Mouse (Mus musculus) limb, embryonic 15.5 days (tissue): ENCODE results near the gene Gramd4. TPM values are rescaled to one million over a fixed set of nuclear protein-coding genes. Genes with fewer than 3 reads are reported as not detected.
A peak's percentile ranks its signal among the peaks of the same experiment; 100 is the strongest.
"Not testable (repeated sequence)": the region's sequence is repeated elsewhere in the genome, so short reads cannot be mapped to it uniquely, and the experiment has no call there.

Source experiments
- ATAC-seq: fragments of 200-750 bp; cut with Nextera tagmentation; 2 replicates; pipeline ENCODE4 v1.8.0; 2017; ENCODE audit warnings: low read depth, moderate TSS enrichment; ENCODE audit not compliant: insufficient number of reproducible peaks, low FRiP score, low TSS enrichment
- H3K27ac ChIP-seq: fragments of 300-500 bp; sonication (generic); 2 replicates; pipeline ENCODE4 v1.5.1; 2015; ENCODE audit warnings: moderate library complexity, mild to moderate bottlenecking, inconsistent platforms
- H3K27me3 ChIP-seq: fragments of 300-500 bp; sonication (generic); 2 replicates; pipeline ENCODE4 v1.6.1; 2015; ENCODE audit warnings: inconsistent platforms
- H3K36me3 ChIP-seq: fragments of 300-500 bp; sonication (generic); 2 replicates; pipeline ENCODE4 v1.6.1; 2015; ENCODE audit warnings: inconsistent platforms
- H3K4me1 ChIP-seq: fragments of 300-500 bp; sonication (generic); 2 replicates; pipeline ENCODE4 v1.6.1; 2015; ENCODE audit warnings: inconsistent platforms
- H3K4me2 ChIP-seq: fragments of 300-500 bp; sonication (generic); 2 replicates; pipeline ENCODE4 v1.6.1; 2015; ENCODE audit warnings: mild to moderate bottlenecking, inconsistent platforms
- H3K4me3 ChIP-seq: fragments of 300-500 bp; sonication (generic); 2 replicates; pipeline ENCODE4 v1.5.1; 2015; ENCODE audit warnings: mild to moderate bottlenecking, inconsistent platforms
- H3K9ac ChIP-seq: fragments of 300-500 bp; sonication (generic); 2 replicates; pipeline ENCODE4 v1.6.1; 2015; ENCODE audit warnings: inconsistent platforms
- H3K9me3 ChIP-seq: fragments of 300-500 bp; sonication (generic); 2 replicates; pipeline ENCODE4 v1.6.1; 2016; ENCODE audit warnings: inconsistent platforms
- WGBS: fragments of 180-500 bp; shearing (Covaris S2); methylation state at CpG from one replicate; pipeline ENCODE4 v1.1.7; 2015; 5-methylcytosine and 5-hydroxymethylcytosine counted together
- polyA plus RNA-seq: library from polyadenylated mRNA; unstranded; fragments of >200 nt; fragmentation: Nextera tagmentation; extraction: Ambion mirVana; gene quantifications from 2 replicates; pipeline ENCODE4 v1.2.1, GENCODE M21; 2015

The Gramd4 gene
- polyA plus RNA-seq, 1 experiment from 2014 or later, result 22.0 TPM

DNA sequence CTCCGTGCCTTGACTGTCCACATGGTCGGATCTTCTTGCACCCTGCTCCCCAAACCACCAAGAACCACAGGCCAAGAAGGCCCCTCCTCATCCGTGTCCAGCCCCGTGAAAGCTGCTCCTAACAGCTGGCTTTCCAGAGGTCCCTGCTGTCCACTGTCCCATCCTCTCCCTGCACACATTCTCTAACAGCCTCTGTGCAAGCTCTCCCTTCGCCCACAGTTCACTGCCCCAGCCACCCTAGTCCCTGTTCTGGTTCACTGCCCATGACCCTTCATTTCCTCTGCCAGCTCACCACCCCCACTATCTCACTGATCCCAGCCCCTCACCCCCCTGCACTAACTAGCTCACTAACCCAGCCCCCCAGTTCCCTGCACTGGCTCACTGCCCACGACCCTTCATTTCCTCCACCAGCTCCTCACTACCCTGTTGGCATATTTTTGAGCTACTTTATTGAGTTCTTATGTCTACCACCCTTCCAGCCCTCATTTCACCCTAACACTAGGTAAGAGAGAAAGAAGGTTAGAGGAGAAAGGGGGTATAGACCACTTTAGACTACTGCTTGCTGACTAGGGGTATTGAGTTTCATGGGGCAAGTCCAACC is 5.5 kb upstream of the Gramd4 start:
- Histone ChIP-seq H3K27me3 (no peaks in the 10 kb centered on the region), H3K27ac (no peak overlapping the region), H3K9ac (no peak overlapping the region), H3K9me3 (no peaks in the 10 kb centered on the region), H3K36me3 (no peaks in the 10 kb centered on the region), H3K4me1 (peaks cover 6% of the 10 kb centered on the region), H3K4me2 (no peak overlapping the region), H3K4me3 (no peak overlapping the region)
- 65% methylated on average over 6 of the region's 6 CpGs for WGBS
- ATAC-seq, result no peak

DNA sequence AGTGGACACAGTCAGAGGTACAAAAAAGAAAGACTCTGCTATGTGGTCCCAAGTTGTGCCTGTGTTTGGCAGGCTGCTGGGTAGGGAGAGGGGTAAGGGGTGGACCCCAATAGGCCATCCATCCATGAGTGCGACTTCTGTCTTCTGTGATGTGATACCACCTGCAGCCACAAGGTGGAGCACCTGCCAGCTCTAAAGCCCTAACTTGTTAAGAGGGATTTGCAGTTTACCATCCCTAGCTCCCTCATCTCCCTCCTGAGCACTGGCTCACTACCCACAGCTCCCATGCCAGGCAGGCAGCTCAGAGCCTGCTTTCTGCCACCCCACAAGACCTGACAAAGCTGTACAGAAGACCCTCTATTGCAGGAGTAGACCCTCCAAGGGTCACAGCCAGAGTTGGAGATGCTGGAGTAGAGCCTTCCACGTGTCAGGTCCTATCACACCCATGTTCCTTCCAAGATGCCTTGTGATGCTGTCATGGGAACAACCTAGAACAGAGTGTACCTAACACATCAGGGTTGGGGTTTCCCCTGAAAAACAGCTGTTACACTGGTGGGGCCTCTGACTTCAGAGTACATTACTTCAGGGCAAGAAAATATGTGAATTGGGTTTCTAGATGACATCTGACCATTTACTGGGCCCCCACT is 3.5 kb upstream of the Gramd4 start:
- Histone ChIP-seq H3K27ac (no peak overlapping the region), H3K27me3 (no peaks in the 10 kb centered on the region), H3K36me3 (no peaks in the 10 kb centered on the region), H3K4me2 (no peak overlapping the region), H3K9me3 (no peaks in the 10 kb centered on the region), H3K4me1 (peaks cover 18% of the 10 kb centered on the region), H3K9ac (no peak overlapping the region), H3K4me3 (no peak overlapping the region)
- ATAC-seq, result no peak
- 48% methylated on average over 2 of the region's 2 CpGs for WGBS

DNA sequence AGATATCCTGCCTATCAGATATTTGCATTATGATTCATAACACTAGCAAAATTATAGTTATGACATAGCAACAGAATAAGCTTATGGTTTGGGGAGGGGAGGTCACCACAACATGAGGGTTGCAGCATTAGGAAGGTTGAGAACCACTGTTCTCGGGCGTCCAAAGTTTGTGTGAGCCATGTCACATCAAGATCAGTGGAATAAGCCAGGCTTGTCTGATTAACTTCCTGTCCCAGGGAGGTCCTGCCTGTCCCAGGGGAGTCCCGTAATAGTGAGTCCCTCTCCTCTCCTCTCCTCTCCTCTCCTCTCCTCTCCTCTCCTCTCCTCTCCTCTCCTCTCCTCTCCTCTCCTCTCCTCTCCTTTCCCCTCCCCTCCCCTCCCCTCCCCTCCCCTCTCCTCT is 2.6 kb upstream of the Gramd4 start:
- not testable (repeated sequence) for H3K9me3 ChIP-seq, H3K27ac ChIP-seq, H3K4me3 ChIP-seq, H3K36me3 ChIP-seq, H3K27me3 ChIP-seq, H3K9ac ChIP-seq, H3K4me2 ChIP-seq, ATAC-seq
- H3K4me1 ChIP-seq, result peaks cover 27% of the 10 kb centered on the region
- 74% methylated on average over 3 of the region's 3 CpGs for WGBS

DNA sequence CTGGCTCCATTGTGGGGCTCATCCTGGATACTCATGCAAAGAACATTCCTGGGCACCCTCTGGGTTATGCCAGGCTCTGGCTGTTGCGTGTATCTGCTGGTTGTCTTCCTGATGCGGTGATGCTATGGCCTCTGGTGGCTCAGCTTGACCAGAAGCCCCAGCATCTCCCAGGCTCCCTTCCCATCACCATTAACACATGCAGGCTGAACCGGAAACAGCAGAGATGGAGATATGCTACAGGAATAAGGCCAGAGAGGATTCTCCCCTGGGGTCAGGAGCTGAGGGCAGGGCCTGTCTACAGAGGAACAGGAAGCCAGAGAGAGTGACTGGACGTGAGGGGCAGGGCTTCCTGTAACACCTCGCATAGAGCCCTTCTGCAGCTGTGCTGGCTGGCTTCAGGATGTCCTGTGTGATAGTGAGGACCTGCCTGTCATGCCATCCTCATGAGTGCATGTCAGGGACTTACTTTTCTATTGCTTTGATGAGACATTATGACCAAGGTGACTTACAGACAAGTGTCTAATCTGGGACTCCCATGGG is 1.2 kb upstream of the Gramd4 start:
- no peak for ATAC-seq
- no peaks in the 10 kb centered on the region for H3K27me3 ChIP-seq
- H3K9me3 ChIP-seq, result no peaks in the 10 kb centered on the region
- 80% methylated on average over 5 of the region's 5 CpGs for WGBS
- H3K4me3 ChIP-seq, result no peak overlapping the region
- H3K4me1 ChIP-seq, result peaks cover 41% of the 10 kb centered on the region
- H3K4me2 ChIP-seq, result no peak overlapping the region
- no peak overlapping the region for H3K27ac ChIP-seq
- no peak overlapping the region for H3K9ac ChIP-seq
- H3K36me3 ChIP-seq, result no peaks in the 10 kb centered on the region

DNA sequence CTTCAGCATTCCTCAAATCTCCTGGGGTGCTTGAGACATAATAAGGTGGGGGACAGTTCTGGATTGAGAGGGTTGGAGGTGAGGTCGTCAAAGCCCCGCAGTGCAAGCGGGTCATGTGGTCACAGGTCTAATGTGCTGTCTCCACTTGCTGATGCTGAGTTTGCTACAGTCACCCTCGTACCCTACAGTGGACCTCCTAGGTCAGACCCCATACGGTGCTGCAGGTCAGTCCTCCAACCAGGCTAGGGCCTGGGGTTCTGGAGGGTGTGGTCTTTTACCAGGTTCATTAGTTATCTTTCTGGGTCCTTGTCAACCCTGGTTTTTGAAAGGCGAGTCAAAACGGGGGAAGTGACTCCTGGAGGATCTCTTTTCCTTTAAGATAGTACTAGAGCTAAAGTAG is 413 bp downstream of the Gramd4 start:
- ATAC-seq, result no peak
- WGBS, result 7% methylated on average over 7 of the region's 7 CpGs

DNA sequence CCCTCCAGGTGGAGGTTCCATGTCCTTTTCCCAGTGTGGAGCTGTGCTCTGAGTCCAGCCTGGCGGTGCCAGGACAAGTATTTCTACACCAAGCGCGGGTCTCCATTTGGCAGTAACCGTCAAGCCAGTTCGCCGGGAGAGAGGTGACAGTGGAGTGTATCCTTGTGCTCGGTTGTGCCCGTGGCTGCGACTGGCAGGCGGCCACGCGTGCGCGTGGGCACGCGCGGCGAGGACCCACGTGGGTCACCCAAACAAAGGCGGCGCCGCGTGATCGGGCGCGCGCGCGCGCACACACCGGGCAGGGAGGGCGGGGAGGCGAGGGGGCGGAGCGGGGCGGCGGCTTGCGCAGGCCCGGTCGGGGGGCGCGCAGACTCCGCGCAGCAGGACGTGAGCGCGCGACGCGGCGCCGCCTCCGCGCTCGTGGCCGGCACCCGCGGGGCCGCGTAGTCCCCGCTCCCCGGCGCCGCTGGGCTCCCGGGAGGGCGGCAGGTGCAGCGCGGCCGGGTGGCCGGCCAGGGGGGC is 960 bp downstream of the Gramd4 start:
- Histone ChIP-seq H3K4me2 (peak overlapping the region; percentile 83), H3K9ac (peak overlapping the region; percentile 91), H3K36me3 (no peaks in the 10 kb centered on the region), H3K9me3 (no peaks in the 10 kb centered on the region), H3K27me3 (no peaks in the 10 kb centered on the region), H3K4me1 (peaks cover 43% of the 10 kb centered on the region), H3K4me3 (peak overlapping the region; percentile 84), H3K27ac (peak overlapping the region; percentile 77)
- WGBS, result under 1% methylated on average over 23 of the region's 70 CpGs
- peak; percentile 78 for ATAC-seq

More for the DNA sequence above, 413 bp downstream of the Gramd4 start:
- Histone ChIP-seq H3K4me3 (peak overlapping the region; percentile 84), H3K4me2 (peak overlapping the region; percentile 83), H3K27me3 (no peaks in the 10 kb centered on the region), H3K4me1 (peaks cover 43% of the 10 kb centered on the region), H3K27ac (peak overlapping the region; percentile 61), H3K9me3 (no peaks in the 10 kb centered on the region), H3K9ac (peak overlapping the region; percentile 91), H3K36me3 (no peaks in the 10 kb centered on the region)

DNA sequence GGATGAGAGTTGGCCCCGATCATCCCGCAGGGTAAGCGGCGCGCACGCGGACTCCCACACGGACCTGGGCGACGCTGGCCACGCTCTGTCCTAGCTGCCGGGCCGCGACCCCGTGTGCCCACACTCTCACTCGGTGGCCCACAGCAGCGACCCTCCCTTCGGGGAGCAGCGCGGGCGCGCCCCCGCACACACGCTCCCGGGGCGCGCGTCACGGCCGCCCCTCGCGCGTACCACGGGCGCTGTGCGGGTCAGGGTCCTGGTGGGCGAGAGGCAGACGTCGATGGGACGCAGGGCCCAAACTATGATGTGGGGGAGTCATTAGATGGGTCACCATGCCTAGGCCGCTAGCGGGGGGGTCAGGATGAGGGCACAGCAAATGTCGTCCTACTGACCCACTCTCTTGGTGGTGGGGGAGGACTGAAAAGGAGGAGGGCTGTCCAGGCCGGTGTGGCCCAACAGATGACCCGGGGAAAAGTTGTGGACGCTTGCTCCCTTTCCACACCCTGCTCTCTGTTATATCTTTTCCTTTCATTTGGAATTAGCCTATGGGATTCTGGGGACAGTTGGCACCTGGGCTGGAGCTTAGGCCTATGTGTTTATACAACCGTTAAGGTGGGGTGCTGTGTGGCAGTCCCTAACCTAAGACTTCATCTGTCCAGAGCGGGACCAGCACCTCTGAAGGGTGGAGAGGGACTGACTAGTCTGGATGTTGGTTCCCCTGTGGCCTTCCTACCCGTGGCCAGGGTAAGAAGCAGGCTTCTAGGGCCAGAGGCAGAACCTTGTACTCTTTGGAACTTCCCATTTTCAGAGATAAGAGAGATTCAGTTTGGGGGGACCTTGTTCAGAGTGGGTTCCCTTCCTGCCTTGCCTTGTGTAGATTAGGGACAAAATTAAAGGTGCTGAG is 1.7 kb downstream of the Gramd4 start:
- Histone ChIP-seq H3K9ac (peak overlapping the region; percentile 91), H3K4me3 (peak overlapping the region; percentile 84), H3K27ac (peak overlapping the region; percentile 77), H3K9me3 (no peaks in the 10 kb centered on the region), H3K4me1 (peaks cover 43% of the 10 kb centered on the region), H3K27me3 (no peaks in the 10 kb centered on the region), H3K36me3 (no peaks in the 10 kb centered on the region), H3K4me2 (peak overlapping the region; percentile 83)
- ATAC-seq, result peak; percentile 27; the same call in 1 of the 2 replicates
- WGBS, result 2% methylated on average over 48 of the region's 49 CpGs

DNA sequence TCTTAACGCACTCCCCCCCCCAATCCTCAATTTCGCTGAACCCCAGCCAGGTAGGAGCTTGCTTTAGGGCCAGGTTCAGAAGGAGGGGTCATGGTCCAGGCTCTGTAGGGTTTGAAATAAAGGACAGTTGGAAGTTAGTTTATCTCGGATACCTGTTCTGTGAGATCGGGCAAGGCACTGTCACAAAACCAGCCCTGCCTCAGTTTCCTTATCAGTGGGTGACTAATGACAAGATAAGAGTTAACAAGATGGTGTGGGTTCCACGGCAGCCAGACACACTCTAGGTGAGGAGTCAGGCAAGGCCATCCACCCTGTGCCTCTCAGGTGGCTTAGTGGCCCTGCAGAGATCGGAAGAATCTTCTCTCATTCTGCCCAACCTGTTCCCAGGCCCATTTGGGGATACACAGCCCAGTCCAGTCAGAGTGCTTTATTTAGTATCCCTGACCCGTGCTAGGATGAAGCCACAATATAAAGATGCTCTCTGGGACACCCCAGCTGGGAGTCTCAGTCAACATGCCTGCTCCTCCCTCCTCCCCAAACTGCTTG is 2.4 kb downstream of the Gramd4 start:
- WGBS, result 71% methylated on average over 7 of the region's 7 CpGs
- H3K27ac ChIP-seq, result no peak overlapping the region
- H3K9me3 ChIP-seq, result no peaks in the 10 kb centered on the region
- H3K27me3 ChIP-seq, result no peaks in the 10 kb centered on the region
- H3K4me3 ChIP-seq, result peak overlapping the region; percentile 84
- no peaks in the 10 kb centered on the region for H3K36me3 ChIP-seq
- no peak for ATAC-seq
- peaks cover 43% of the 10 kb centered on the region for H3K4me1 ChIP-seq
- peak overlapping the region; percentile 83 for H3K4me2 ChIP-seq
- no peak overlapping the region for H3K9ac ChIP-seq

DNA sequence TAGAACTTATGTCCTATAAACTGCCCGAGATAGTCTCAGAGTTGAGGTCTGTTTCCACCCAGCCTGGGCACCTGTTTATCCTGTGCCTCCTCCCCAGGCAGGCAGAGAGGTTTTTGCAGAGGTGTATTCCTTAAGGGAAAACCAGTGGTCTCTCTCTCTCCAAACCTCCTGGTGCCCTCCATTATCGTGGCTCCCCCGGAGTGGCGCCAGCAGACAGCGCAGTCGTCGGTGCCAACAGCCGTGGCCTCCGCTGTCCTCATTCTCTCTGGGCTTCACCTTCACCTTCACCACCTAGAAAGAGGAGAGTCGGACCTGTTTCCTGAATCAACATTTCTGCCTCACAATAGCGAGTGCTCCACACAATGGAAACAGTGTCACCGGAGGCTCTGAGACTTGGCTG is 3.1 kb downstream of the Gramd4 start:
- H3K9me3 ChIP-seq, result no peaks in the 10 kb centered on the region
- no peak overlapping the region for H3K9ac ChIP-seq
- H3K36me3 ChIP-seq, result no peaks in the 10 kb centered on the region
- H3K4me1 ChIP-seq, result peaks cover 43% of the 10 kb centered on the region
- no peak overlapping the region for H3K27ac ChIP-seq
- H3K27me3 ChIP-seq, result no peaks in the 10 kb centered on the region
- no peak overlapping the region for H3K4me2 ChIP-seq
- no peak overlapping the region for H3K4me3 ChIP-seq
- no peak for ATAC-seq
- 79% methylated on average over 12 of the region's 12 CpGs for WGBS

DNA sequence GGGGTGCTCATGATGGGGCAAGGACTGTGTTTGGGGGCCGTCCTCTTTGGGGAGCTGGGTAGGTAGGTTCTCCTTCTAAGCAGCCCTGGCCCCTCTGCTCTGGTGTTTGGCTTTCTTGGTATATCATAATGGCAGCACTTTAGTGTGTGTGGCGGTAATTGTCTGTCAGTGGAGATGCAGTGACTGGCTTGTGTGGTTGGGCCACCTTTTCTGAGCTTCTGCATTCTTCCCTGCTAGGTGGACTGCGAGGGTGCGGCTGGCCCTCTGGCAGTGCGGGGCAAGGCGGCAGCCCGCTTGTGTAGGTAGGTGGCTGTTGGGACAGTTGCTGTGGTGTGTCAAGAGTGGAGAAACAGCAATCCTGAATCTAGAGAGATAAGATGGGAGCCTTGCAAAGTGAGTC is 3.7 kb downstream of the Gramd4 start:
- no peak for ATAC-seq
- Histone ChIP-seq H3K27ac (peak overlapping the region; percentile 40; the same call in 1 of the 2 replicates), H3K4me3 (no peak overlapping the region), H3K9me3 (no peaks in the 10 kb centered on the region), H3K9ac (no peak overlapping the region), H3K27me3 (no peaks in the 10 kb centered on the region), H3K4me2 (no peak overlapping the region), H3K4me1 (peaks cover 43% of the 10 kb centered on the region), H3K36me3 (no peaks in the 10 kb centered on the region)
- 84% methylated on average over 7 of the region's 7 CpGs for WGBS

DNA sequence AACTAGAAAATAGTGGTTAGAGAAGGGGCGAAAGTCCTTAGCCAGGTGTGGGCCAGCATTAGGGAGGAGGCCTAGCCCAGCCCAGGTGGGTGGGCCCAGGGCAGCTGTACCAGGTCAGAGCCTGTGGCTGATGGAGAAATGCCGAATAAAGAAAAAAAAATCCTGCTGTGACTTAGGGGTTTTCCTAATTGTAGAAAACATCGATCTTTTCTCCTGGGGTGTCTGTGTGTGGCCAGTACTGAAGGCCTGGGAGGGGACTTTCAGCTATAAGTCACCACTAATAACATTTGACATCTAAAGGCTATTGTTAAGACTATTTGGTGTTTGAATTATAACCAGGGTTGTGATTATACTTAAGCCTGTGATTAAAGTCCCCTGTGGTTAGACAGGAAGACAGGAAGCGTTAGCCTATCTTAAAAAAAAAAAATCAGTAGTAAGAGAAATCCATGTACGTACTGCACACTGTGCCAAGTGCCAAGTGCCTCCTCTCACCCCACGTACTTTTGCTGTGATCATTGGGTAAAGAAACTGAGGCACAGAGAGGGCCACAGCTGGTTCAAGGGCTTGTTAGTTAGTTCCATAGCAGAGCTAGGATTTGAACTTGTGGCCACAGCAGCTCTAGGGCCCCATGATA is 4.5 kb downstream of the Gramd4 start:
- no peaks in the 10 kb centered on the region for H3K36me3 ChIP-seq
- H3K4me3 ChIP-seq, result no peak overlapping the region
- H3K9ac ChIP-seq, result no peak overlapping the region
- peaks cover 48% of the 10 kb centered on the region for H3K4me1 ChIP-seq
- H3K27ac ChIP-seq, result 0 out of 2 replicates have a peak overlapping the region, but pooled peaks have one; percentile 40
- no peak overlapping the region for H3K4me2 ChIP-seq
- no peaks in the 10 kb centered on the region for H3K27me3 ChIP-seq
- WGBS, result 49% methylated on average over 6 of the region's 6 CpGs
- H3K9me3 ChIP-seq, result no peaks in the 10 kb centered on the region
- ATAC-seq, result no peak
